ENCODE assay signal across 8 mouse cellular contexts in the genomic region with DNA sequence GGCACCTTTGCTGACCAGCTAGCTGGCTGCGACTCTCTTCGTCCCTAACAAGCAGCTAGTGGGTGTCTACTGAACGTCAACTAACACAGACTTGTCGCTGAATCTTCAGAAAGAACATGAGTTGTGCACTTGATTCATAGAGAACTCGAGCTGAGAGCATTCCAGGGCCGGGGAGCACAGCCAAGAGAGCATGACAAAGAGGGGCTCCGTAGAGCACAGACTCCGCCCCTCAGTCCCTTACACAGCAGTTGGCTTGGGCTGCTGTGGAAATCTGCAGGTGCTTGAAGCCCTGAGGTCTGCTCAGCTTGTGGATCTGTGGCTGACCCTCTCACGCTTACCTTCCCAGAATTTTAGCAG. TPM values are rescaled to one million over a fixed set of nuclear protein-coding genes. Genes with fewer than 3 reads are reported as not detected.
DNase-seq lines count a peak whose midpoint lies in the region; ATAC-seq lines count a peak whose summit lies in the region.

No protein-coding gene starts in this region.

- H3K9ac ChIP-seq in limb, embryonic 13.5 days, result peak overlapping the region; percentile 76
- peak overlapping the region; percentile 92 for H3K9ac ChIP-seq in neural tube, embryonic 15.5 days (replicated peaks)

- intact Hi-C loops in left cerebral cortex, postnatal 14 days (cut with DNase I), result no loop called here
- intact Hi-C loops in gastrocnemius, postnatal 14 days (cut with DNase I; ENCODE audit: low total_unique reads), result no loop called here
- intact Hi-C loops in left cerebral cortex, postnatal 36 days (cut with DNase I), result no loop called here

- 7% methylated on average over 9 of the region's 9 CpGs for WGBS in limb, embryonic 13.5 days
- WGBS in neural tube, embryonic 15.5 days, result 5% methylated on average over 9 of the region's 9 CpGs

- peak overlapping the region; percentile 65; the same call in 1 of the 2 replicates for H3K27ac ChIP-seq in limb, embryonic 13.5 days
- H3K27ac ChIP-seq in neural tube, embryonic 15.5 days (replicated peaks), result peak overlapping the region; percentile 98

- H3K27me3 ChIP-seq in limb, embryonic 13.5 days, result peaks cover 84% of the 10 kb centered on the region
- no peaks in the 10 kb centered on the region for H3K27me3 ChIP-seq in neural tube, embryonic 15.5 days (replicated peaks)

- H3K4me2 ChIP-seq in limb, embryonic 13.5 days (replicated peaks), result peak overlapping the region; percentile 98
- peak overlapping the region; percentile 91 for H3K4me2 ChIP-seq in neural tube, embryonic 15.5 days

- H3K36me3 ChIP-seq in limb, embryonic 13.5 days, result no peaks in the 10 kb centered on the region
- peaks cover 10% of the 10 kb centered on the region; the same call in 1 of the 2 replicates for H3K36me3 ChIP-seq in neural tube, embryonic 15.5 days

- DNase-seq in left cerebral cortex, postnatal 14 days (ENCODE audit: low spot score in 2 of 2), result peak; percentile 34 to 55
- no peak for DNase-seq in left cerebral cortex, adult 8-10 months (ENCODE audit: low spot score in 2 of 2)
- peak; percentile 46 for DNase-seq in brain, embryonic 18.5 days (ENCODE audit: low read depth, low spot score)
- DNase-seq in gastrocnemius, postnatal 14 days, result peak; percentile 49
- DNase-seq in frontal cortex, postnatal 36 days (ENCODE audit: low spot score in 2 of 2), result no peak
- no peak for DNase-seq in left cerebral cortex, postnatal 36 days (ENCODE audit: low spot score in 2 of 2)

- no peaks in the 10 kb centered on the region for H3K9me3 ChIP-seq in limb, embryonic 13.5 days
- no peaks in the 10 kb centered on the region for H3K9me3 ChIP-seq in neural tube, embryonic 15.5 days (replicated peaks)

- ATAC-seq in limb, embryonic 13.5 days (ENCODE audit: low FRiP score, low read depth), result peak; percentile 29; the same call in 1 of the 2 replicates
- 0 out of 2 replicates have a peak, but pooled peaks have one; percentile 23 for ATAC-seq in neural tube, embryonic 15.5 days (ENCODE audit: low FRiP score)

- peaks cover 35% of the 10 kb centered on the region for H3K4me1 ChIP-seq in limb, embryonic 13.5 days
- H3K4me1 ChIP-seq in neural tube, embryonic 15.5 days, result peaks cover 63% of the 10 kb centered on the region

- peak overlapping the region; percentile 63 for H3K4me3 ChIP-seq in limb, embryonic 13.5 days
- peak overlapping the region; percentile 88 for H3K4me3 ChIP-seq in neural tube, embryonic 15.5 days (replicated peaks)

RNA-seq across cellular contexts. Expression of a gene that starts 0.4 kb away (rescaled TPM):
- 10 to 100 TPM; 37.9 to 42.1 TPM for total RNA-seq in left cerebral cortex, postnatal 14 days (2021)
- 10 to 100 TPM; 42.6 to 50.0 (median 47.2) TPM for total RNA-seq in left cerebral cortex, adult 8-10 months (2022)
- total RNA-seq in gastrocnemius, postnatal 14 days (2021), result 10 to 100 TPM; 13.6 to 31.5 TPM
- 4.3 and 4.5 TPM in 2 replicates for polyA plus RNA-seq in limb, embryonic 13.5 days (2015; fragmentation: Nextera tagmentation; extraction: Ambion mirVana)
- 43.6 and 57.9 TPM in 2 replicates for polyA plus RNA-seq in neural tube, embryonic 15.5 days (2015; fragmentation: Nextera tagmentation; extraction: Ambion mirVana)
- 10 to 100 TPM; 35.3 to 42.8 TPM for total RNA-seq in left cerebral cortex, postnatal 36 days (2021)

Comparison
In these comparisons a context has a peak if more than half of its experiments do, and no peak if none do; other contexts are left out.
1. DNase-seq: peak in left cerebral cortex, postnatal 14 days (2 of 2), brain, embryonic 18.5 days (single experiment) and gastrocnemius, postnatal 14 days (single experiment); none in left cerebral cortex, adult 8-10 months (0 of 2), frontal cortex, postnatal 36 days (0 of 2) and left cerebral cortex, postnatal 36 days (0 of 2).